Comparison of ENCODE assay signal across 14 mouse cellular contexts in genomic region chr1:72879319-72879634, GRCm38 (mm10). TPM values are rescaled to one million over a fixed set of nuclear protein-coding genes. Genes with fewer than 3 reads are reported as not detected.
A peak's percentile ranks its signal among the peaks of the same experiment; 100 is the strongest.
DNase-seq lines count a peak whose midpoint lies in the region; ATAC-seq and TF ChIP-seq lines count a peak whose summit lies in the region.
"Had no signal": no experiment of that assay in that cellular context is flagged by ENCODE, and none has a peak within 500 bp of the region (broad histone marks: within the 10 kb centered on the region; RNA-seq: fewer than 3 reads in every experiment).

No protein-coding gene starts in this region.

- no peak overlapping the region for H3K9ac ChIP-seq in forebrain, postnatal 0 days
- no peak overlapping the region for H3K9ac ChIP-seq in ES-Bruce4 (ENCODE audit: low read depth, poor library complexity, severe bottlenecking)
- H3K9ac ChIP-seq in limb, embryonic 13.5 days = no peak overlapping the region
- H3K9ac ChIP-seq: forebrain, embryonic 12.5 days; hindbrain, embryonic 15.5 days had no signal

- WGBS in forebrain, postnatal 0 days = 63% methylated on average over 4 of the region's 4 CpGs
- WGBS in forebrain, embryonic 10.5 days = 63% methylated on average over 4 of the region's 4 CpGs
- WGBS in limb, embryonic 13.5 days = 55% methylated on average over 4 of the region's 4 CpGs

- H3K27me3 ChIP-seq in forebrain, postnatal 0 days (ENCODE audit: insufficient read depth, low read length) = no peaks in the 10 kb centered on the region
- peaks cover 47% of the 10 kb centered on the region for H3K27me3 ChIP-seq in forebrain, embryonic 10.5 days (ENCODE audit: poor library complexity, severe bottlenecking)
- H3K27me3 ChIP-seq in ES-Bruce4 (ENCODE audit: control insufficient read depth, insufficient read depth, low read length, poor library complexity, severe bottlenecking) = peaks cover 7% of the 10 kb centered on the region
- peaks cover 10% of the 10 kb centered on the region; the same call in 1 of the 2 replicates for H3K27me3 ChIP-seq in limb, embryonic 13.5 days
- H3K27me3 ChIP-seq: hindbrain, embryonic 15.5 days had no signal

- no peak for DNase-seq in forebrain, postnatal 0 days
- DNase-seq in forebrain, embryonic 10.5 days (ENCODE audit: extremely low spot score, low spot score) = no peak
- no peak for DNase-seq in left cerebral cortex, adult 2 months (ENCODE audit: extremely low spot score in 1 of 2, low spot score in 2 of 2)
- no peak for DNase-seq in left cerebral cortex, postnatal 4 days
- no peak for DNase-seq in urinary bladder, postnatal 4 days (ENCODE audit: low spot score in 2 of 2)
- DNase-seq in yolk sac, embryonic 10.5 days (ENCODE audit: low spot score) = no peak
- DNase-seq: adrenal gland, adult 2 months; cerebellum, adult 8-10 months; midbrain, embryonic 14.5 days had no signal

- H3K27ac ChIP-seq in forebrain, postnatal 0 days (ENCODE audit: low read depth, low read length) = no peak overlapping the region
- H3K27ac ChIP-seq in forebrain, embryonic 10.5 days = no peak overlapping the region
- H3K27ac ChIP-seq in left cerebral cortex, adult 2 months = no peak overlapping the region
- no peak overlapping the region for H3K27ac ChIP-seq in ES-Bruce4 (ENCODE audit: insufficient read depth, low read length)
- no peak overlapping the region; the same call in 1 of the 2 replicates for H3K27ac ChIP-seq in limb, embryonic 13.5 days
- H3K27ac ChIP-seq: forebrain, embryonic 12.5 days; hindbrain, embryonic 15.5 days had no signal

- no peak for TF ChIP-seq EP300 in ES-Bruce4 (IDR thresholded peaks at IDR 0.05; ENCODE audit: insufficient read depth, low read depth, low read length)

- peaks cover 3% of the 10 kb centered on the region; the same call in 1 of the 2 replicates for H3K4me1 ChIP-seq in forebrain, postnatal 0 days (ENCODE audit: insufficient read depth)
- H3K4me1 ChIP-seq in forebrain, embryonic 10.5 days = peaks cover 36% of the 10 kb centered on the region
- H3K4me1 ChIP-seq in ES-Bruce4 (ENCODE audit: control insufficient read depth, insufficient read depth, low read length) = no peaks in the 10 kb centered on the region
- H3K4me1 ChIP-seq in limb, embryonic 13.5 days = peaks cover 33% of the 10 kb centered on the region

- no peak overlapping the region for H3K4me3 ChIP-seq in forebrain, postnatal 0 days (ENCODE audit: low read depth, low read length)
- H3K4me3 ChIP-seq in forebrain, embryonic 10.5 days = no peak overlapping the region
- H3K4me3 ChIP-seq in left cerebral cortex, adult 2 months = no peak overlapping the region
- no peak overlapping the region for H3K4me3 ChIP-seq in ES-Bruce4 (ENCODE audit: low read depth, low read length)
- no peak overlapping the region for H3K4me3 ChIP-seq in limb, embryonic 13.5 days
- H3K4me3 ChIP-seq: forebrain, embryonic 12.5 days; hindbrain, embryonic 15.5 days had no signal

- TF ChIP-seq POLR2A in ES-Bruce4 (IDR thresholded peaks at IDR 0.05; ENCODE audit: insufficient read depth, low read length) = no peak

- H3K9me3 ChIP-seq in forebrain, postnatal 0 days (ENCODE audit: low read length) = no peaks in the 10 kb centered on the region
- H3K9me3 ChIP-seq in forebrain, embryonic 10.5 days = no peaks in the 10 kb centered on the region
- H3K9me3 ChIP-seq in ES-Bruce4 (replicated peaks; ENCODE audit: control insufficient read depth, insufficient read depth, low read length, poor library complexity, severe bottlenecking) = no peaks in the 10 kb centered on the region
- no peaks in the 10 kb centered on the region for H3K9me3 ChIP-seq in limb, embryonic 13.5 days
- H3K9me3 ChIP-seq: forebrain, embryonic 12.5 days; hindbrain, embryonic 15.5 days had no signal

- H3K36me3 ChIP-seq in forebrain, postnatal 0 days (ENCODE audit: insufficient read depth) = no peaks in the 10 kb centered on the region
- no peaks in the 10 kb centered on the region for H3K36me3 ChIP-seq in forebrain, embryonic 10.5 days (replicated peaks)
- H3K36me3 ChIP-seq in ES-Bruce4 (ENCODE audit: control insufficient read depth, insufficient read depth, low read length, poor library complexity, severe bottlenecking) = no peaks in the 10 kb centered on the region
- no peaks in the 10 kb centered on the region for H3K36me3 ChIP-seq in limb, embryonic 13.5 days
- H3K36me3 ChIP-seq: forebrain, embryonic 12.5 days; hindbrain, embryonic 15.5 days had no signal

- ATAC-seq in forebrain, postnatal 0 days = no peak
- no peak for ATAC-seq in limb, embryonic 13.5 days (ENCODE audit: low FRiP score, low read depth)

- peak; percentile 31; the same call in 1 of the 2 replicates for TF ChIP-seq CTCF in forebrain, postnatal 0 days (IDR thresholded peaks at IDR 0.05; ENCODE audit: low read depth)
- peak; percentile 31 for TF ChIP-seq CTCF in left cerebral cortex, adult 2 months (IDR thresholded peaks at IDR 0.05)
- TF ChIP-seq CTCF in ES-Bruce4 (IDR thresholded peaks at IDR 0.05; ENCODE audit: low read depth, low read length) = peak; percentile 56

- intact Hi-C loops in left cerebral cortex, adult 2 months (cut with DNase I) = loop anchor here (5.0 to 10.0 kb wide), 3 partner anchors 83 to 506 kb away; no protein-coding TSS in a partner anchor
- intact Hi-C loops in left cerebral cortex, postnatal 4 days (cut with DNase I) = loop anchor here (2.0 to 10.0 kb wide), 3 partner anchors 236 to 740 kb away; no protein-coding TSS in a partner anchor

- H3K4me2 ChIP-seq in forebrain, postnatal 0 days (ENCODE audit: low read depth) = no peak overlapping the region
- peak overlapping the region; percentile 55 for H3K4me2 ChIP-seq in limb, embryonic 13.5 days (replicated peaks)
- H3K4me2 ChIP-seq: forebrain, embryonic 12.5 days had no signal

RNA-seq across cellular contexts. Expression of gene Igfbp5, which starts 4.6 kb away (rescaled TPM):
- total RNA-seq in forebrain, postnatal 0 days (2014; rRNA removed) = 68.2 and 104 TPM in 2 replicates
- polyA plus RNA-seq in forebrain, postnatal 0 days (2015; fragmentation: Nextera tagmentation; extraction: Ambion mirVana) = 26.1 and 36.2 TPM in 2 replicates
- 45.9 and 51.3 TPM in 2 replicates for polyA plus RNA-seq in forebrain, embryonic 10.5 days (2016; fragmentation: Nextera tagmentation; extraction: Ambion mirVana)
- 10 to 100 TPM; 42.7 to 51.6 TPM for total RNA-seq in left cerebral cortex, adult 2 months (2021)
- 100 to 1,000 TPM; 114 to 119 TPM for total RNA-seq in left cerebral cortex, postnatal 4 days (2021)
- polyA plus RNA-seq in ES-Bruce4 (2011; ENCODE audit: insufficient read depth, insufficient read length, low read depth, missing spikeins) = 0.99 TPM in 2 replicates
- 129 and 140 TPM in 2 replicates for polyA plus RNA-seq in limb, embryonic 13.5 days (2015; fragmentation: Nextera tagmentation; extraction: Ambion mirVana)
- total RNA-seq: granulocyte monocyte progenitor cell, adult 5-6 weeks had no signal

RNA-seq across cellular contexts. Expression of gene Igfbp2, which starts 55.0 kb away (rescaled TPM):
- 311 and 330 TPM in 2 replicates for total RNA-seq in forebrain, postnatal 0 days (2014; rRNA removed)
- 341 and 409 TPM in 2 replicates for polyA plus RNA-seq in forebrain, postnatal 0 days (2015; fragmentation: Nextera tagmentation; extraction: Ambion mirVana)
- polyA plus RNA-seq in forebrain, embryonic 10.5 days (2016; fragmentation: Nextera tagmentation; extraction: Ambion mirVana) = 742 and 777 TPM in 2 replicates
- total RNA-seq in left cerebral cortex, adult 2 months (2021) = 10 to 100 TPM; 71.2 to 74.0 TPM
- total RNA-seq in left cerebral cortex, postnatal 4 days (2021) = 100 to 1,000 TPM; 157 to 158 TPM
- 537 and 588 TPM in 2 replicates for polyA plus RNA-seq in ES-Bruce4 (2011; ENCODE audit: insufficient read depth, insufficient read length, low read depth, missing spikeins)
- 344 and 367 TPM in 2 replicates for polyA plus RNA-seq in limb, embryonic 13.5 days (2015; fragmentation: Nextera tagmentation; extraction: Ambion mirVana)
- total RNA-seq: granulocyte monocyte progenitor cell, adult 5-6 weeks had no signal

Comparison
In these comparisons a context has a peak if more than half of its experiments do, and no peak if none do; other contexts are left out.
1. RNA of gene Igfbp5, which starts 4.6 kb away (polyA plus RNA-seq): 129 to 140 TPM in limb, embryonic 13.5 days, 45.9 to 51.3 TPM in forebrain, embryonic 10.5 days and 26.1 to 36.2 TPM in forebrain, postnatal 0 days; 0.99 TPM in ES-Bruce4; every median in the first group is over 10 times any median in the second.
2. Peak in every context shown above with its lines, with median percentiles within 50 percentile points of each other: CTCF ChIP-seq.